Mouse (Mus musculus): Measurements from ENCODE around the gene Faxc.

GRCm38 (mm10) chr4:21944672-21945071 is 13.5 kb downstream of the Faxc start:
- TF ChIP-seq MAFK (IDR thresholded peaks at IDR 0.05; ENCODE audit: insufficient read depth, low read depth, low read length) (no peak), HCFC1 (IDR thresholded peaks at IDR 0.05; ENCODE audit: borderline replicate concordance, insufficient read depth, low read length) (no peak), CHD2 (IDR thresholded peaks at IDR 0.05; ENCODE audit: low read depth, low read length) (no peak)
